Mouse (Mus musculus) cerebellum, adult 11-12 months (tissue): ENCODE data around the gene Cd81.

Source experiments
- DNase-seq: peaks from one replicate; pipeline ENCODE4 v3.0.0; 2022

Gene Cd81

GRCm38 (mm10) chr7:143052626-143053007 lies at the start of gene Cd81:
Cd81 (plus strand) TSS chr7:143052739.
- peak; percentile 79 for DNase-seq

- no peak for DNase-seq
Observed at GRCm38 (mm10) chr7:143004727-143005343, 47.7 kb upstream of the Cd81 start, which contains the start of gene Tspan32. Tspan32 (plus strand) TSS chr7:143005046.

GRCm38 (mm10) chr7:143005344-143006096 lies 47.0 kb upstream of the Cd81 start:
- no peak for DNase-seq

GRCm38 (mm10) chr7:143006097-143006755 lies 46.3 kb upstream of the Cd81 start:
- DNase-seq: no peak

- DNase-seq: no peak
Observed at GRCm38 (mm10) chr7:143006756-143007598, 45.6 kb upstream of the Cd81 start.

- peak; percentile 78 for DNase-seq
Observed at GRCm38 (mm10) chr7:143007599-143008369, 44.8 kb upstream of the Cd81 start.

- no peak for DNase-seq
Observed at GRCm38 (mm10) chr7:143008370-143008926, 44.1 kb upstream of the Cd81 start.

- DNase-seq: no peak
Observed at GRCm38 (mm10) chr7:143008996-143009665, 43.4 kb upstream of the Cd81 start.

- DNase-seq: no peak
Observed at GRCm38 (mm10) chr7:143009996-143010395, 42.5 kb upstream of the Cd81 start.

- DNase-seq: no peak
Observed at GRCm38 (mm10) chr7:143011226-143011625, 41.3 kb upstream of the Cd81 start.

GRCm38 (mm10) chr7:143012230-143012875 lies 40.2 kb upstream of the Cd81 start:
- DNase-seq: no peak

- peak; percentile 75 for DNase-seq
Observed at GRCm38 (mm10) chr7:143013420-143014178, 38.9 kb upstream of the Cd81 start.

GRCm38 (mm10) chr7:143014862-143015659 lies 37.5 kb upstream of the Cd81 start:
- no peak for DNase-seq

GRCm38 (mm10) chr7:143015755-143016423 lies 36.6 kb upstream of the Cd81 start:
- DNase-seq: peak; percentile 27

- DNase-seq: no peak
Observed at GRCm38 (mm10) chr7:143016424-143017142, 36.0 kb upstream of the Cd81 start.

- DNase-seq: no peak
Observed at GRCm38 (mm10) chr7:143017181-143017580, 35.4 kb upstream of the Cd81 start.

- no peak for DNase-seq
Observed at GRCm38 (mm10) chr7:143020040-143020439, 32.5 kb upstream of the Cd81 start.

GRCm38 (mm10) chr7:143020764-143021163 lies 31.8 kb upstream of the Cd81 start:
- no peak for DNase-seq
